Mouse (Mus musculus) forebrain, embryonic 16.5 days (tissue): ENCODE data around the gene Rrp36. TPM values are rescaled to one million over a fixed set of nuclear protein-coding genes. Genes with fewer than 3 reads are reported as not detected.
A peak's percentile ranks its signal among the peaks of the same experiment; 100 is the strongest.

ENCODE experiments used
- ATAC-seq: fragments of 200-750 bp; cut with Nextera tagmentation; 2 replicates; pipeline ENCODE4 v1.8.0; 2017; ENCODE audit warnings: mild to moderate bottlenecking, moderate library complexity
- H3K27ac ChIP-seq: fragments of 300-500 bp; sonication (generic); 2 replicates; pipeline ENCODE4 v1.5.1; 2014; ENCODE audit warnings: low read length, control low read depth
- H3K27me3 ChIP-seq: fragments of 300-500 bp; sonication (generic); replicated peaks from 2 replicates; pipeline ENCODE4 v1.6.1; 2014; ENCODE audit warnings: low read length; ENCODE audit not compliant: control insufficient read depth, insufficient read depth
- H3K36me3 ChIP-seq: fragments of 300-500 bp; sonication (generic); 2 replicates; pipeline ENCODE4 v1.6.1; 2014; ENCODE audit not compliant: control insufficient read depth, insufficient read depth
- H3K4me1 ChIP-seq: fragments of 300-500 bp; sonication (generic); replicated peaks from 2 replicates; pipeline ENCODE4 v1.6.1; 2014; ENCODE audit warnings: low read length; ENCODE audit not compliant: control insufficient read depth, insufficient read depth
- H3K4me2 ChIP-seq: fragments of 300-500 bp; sonication (generic); 2 replicates; pipeline ENCODE4 v1.6.1; 2014; ENCODE audit warnings: mild to moderate bottlenecking, low read length, control low read depth
- H3K4me3 ChIP-seq: fragments of 300-500 bp; sonication (generic); replicated peaks from 2 replicates; pipeline ENCODE4 v1.5.1; 2014; ENCODE audit warnings: mild to moderate bottlenecking, low read length, control low read depth
- H3K9ac ChIP-seq: fragments of 300-500 bp; sonication (generic); replicated peaks from 2 replicates; pipeline ENCODE4 v1.6.1; 2014; ENCODE audit warnings: low read depth, low read length, control low read depth
- H3K9me3 ChIP-seq: fragments of 300-500 bp; sonication (generic); 2 replicates; pipeline ENCODE4 v1.6.1; 2016; ENCODE audit warnings: low read length; ENCODE audit not compliant: control insufficient read depth
- WGBS: fragments of 180-500 bp; shearing (Covaris S2); extraction: QIAGEN DNeasy Blood & Tissue Kit; methylation state at CpG from one replicate; pipeline ENCODE4 v1.1.7; 2014; 5-methylcytosine and 5-hydroxymethylcytosine counted together
- polyA plus RNA-seq: library from polyadenylated mRNA; unstranded; fragments of >200 nt; fragmentation: Nextera tagmentation; extraction: Ambion mirVana; gene quantifications from 2 replicates; pipeline ENCODE4 v1.2.1, GENCODE M21; 2015

The Rrp36 gene
- polyA plus RNA-seq, 1 experiment from 2014 or later: 51.1 TPM

- Histone ChIP-seq H3K4me3 (peak overlapping the region; percentile 5; the same call in 1 of the 2 replicates), H3K36me3 (peaks cover 12% of the 10 kb centered on the region), H3K27me3 (no peaks in the 10 kb centered on the region), H3K9ac (peak overlapping the region; percentile 88; the same call in 1 of the 2 replicates), H3K9me3 (no peaks in the 10 kb centered on the region), H3K27ac (no peak overlapping the region), H3K4me1 (peaks cover 26% of the 10 kb centered on the region), H3K4me2 (peak overlapping the region; percentile 83)
- 70% methylated on average over 20 of the region's 20 CpGs for WGBS
- ATAC-seq: no peak
These were observed 22.2 kb downstream of the Rrp36 start for GRCm38 (mm10) chr17:46651755-46652547.

GRCm38 (mm10) chr17:46651292-46651691, 22.9 kb downstream of the Rrp36 start:
- WGBS: 75% methylated on average over 17 of the region's 17 CpGs
- Histone ChIP-seq H3K9ac (peak overlapping the region; percentile 88), H3K4me1 (peaks cover 31% of the 10 kb centered on the region), H3K36me3 (peaks cover 12% of the 10 kb centered on the region), H3K4me3 (peak overlapping the region; percentile 64), H3K27me3 (no peaks in the 10 kb centered on the region), H3K4me2 (peak overlapping the region; percentile 83), H3K27ac (0 out of 2 replicates have a peak overlapping the region, but pooled peaks have one; percentile 8), H3K9me3 (no peaks in the 10 kb centered on the region)
- ATAC-seq: no peak

GRCm38 (mm10) chr17:46650232-46651031, 23.7 kb downstream of the Rrp36 start, which contains the start of gene Cul7:
Gene Cul7, plus strand, starts transcription at chr17:46650337.
- ATAC-seq: peak; percentile 95
- Histone ChIP-seq H3K4me3 (peak within 1 kb of the TSS; percentile 64), H3K9me3 (no peaks in the 10 kb centered on the region), H3K9ac (peak within 1 kb of the TSS; percentile 88), H3K4me2 (peak within 1 kb of the TSS; percentile 83), H3K27me3 (no peaks in the 10 kb centered on the region), H3K4me1 (peaks cover 31% of the 10 kb centered on the region), H3K36me3 (peaks cover 7% of the 10 kb centered on the region), H3K27ac (peak within 1 kb of the TSS; percentile 89)
- 0% methylated on average over 54 of the region's 58 CpGs for WGBS

GRCm38 (mm10) chr17:46649811-46650210, 24.3 kb downstream of the Rrp36 start:
- ATAC-seq: no peak
- peaks cover 5% of the 10 kb centered on the region; the same call in 1 of the 2 replicates for H3K36me3 ChIP-seq
- H3K9ac ChIP-seq: peak overlapping the region; percentile 88
- no peaks in the 10 kb centered on the region for H3K9me3 ChIP-seq
- peak overlapping the region; percentile 83 for H3K4me2 ChIP-seq
- peaks cover 37% of the 10 kb centered on the region for H3K4me1 ChIP-seq
- H3K4me3 ChIP-seq: peak overlapping the region; percentile 64
- 31% methylated on average over 15 of the region's 15 CpGs for WGBS
- H3K27me3 ChIP-seq: no peaks in the 10 kb centered on the region
- H3K27ac ChIP-seq: peak overlapping the region; percentile 89

- 96% methylated on average over 9 of the region's 9 CpGs for WGBS
- Histone ChIP-seq H3K27me3 (no peaks in the 10 kb centered on the region), H3K4me2 (no peak overlapping the region), H3K9ac (no peak overlapping the region), H3K9me3 (no peaks in the 10 kb centered on the region), H3K4me1 (peaks cover 44% of the 10 kb centered on the region), H3K36me3 (0 out of 2 replicates have a peak, but pooled peaks cover 3% of the 10 kb centered on the region), H3K4me3 (no peak overlapping the region), H3K27ac (no peak overlapping the region)
- no peak for ATAC-seq
These were observed 25.7 kb downstream of the Rrp36 start for GRCm38 (mm10) chr17:46648436-46648835.

- ATAC-seq: no peak
- H3K27me3 ChIP-seq: no peaks in the 10 kb centered on the region
- no peak overlapping the region for H3K9ac ChIP-seq
- WGBS: 93% methylated on average over 7 of the region's 7 CpGs
- peaks cover 39% of the 10 kb centered on the region for H3K4me1 ChIP-seq
- no peak overlapping the region for H3K27ac ChIP-seq
- no peak overlapping the region for H3K4me3 ChIP-seq
- H3K9me3 ChIP-seq: no peaks in the 10 kb centered on the region
- H3K36me3 ChIP-seq: no peaks in the 10 kb centered on the region
- H3K4me2 ChIP-seq: no peak overlapping the region
These were observed 26.9 kb downstream of the Rrp36 start for GRCm38 (mm10) chr17:46647279-46647678.

GRCm38 (mm10) chr17:46646322-46646662, 27.9 kb downstream of the Rrp36 start:
- H3K4me2 ChIP-seq: peak overlapping the region; percentile 96
- no peaks in the 10 kb centered on the region for H3K9me3 ChIP-seq
- peaks cover 6% of the 10 kb centered on the region; the same call in 1 of the 2 replicates for H3K36me3 ChIP-seq
- peaks cover 30% of the 10 kb centered on the region for H3K4me1 ChIP-seq
- H3K27me3 ChIP-seq: no peaks in the 10 kb centered on the region
- H3K4me3 ChIP-seq: peak overlapping the region; percentile 69
- H3K9ac ChIP-seq: peak overlapping the region; percentile 77
- peak overlapping the region; percentile 86 for H3K27ac ChIP-seq
- under 1% methylated on average over 19 of the region's 19 CpGs for WGBS
- ATAC-seq: 0 out of 2 replicates have a peak, but pooled peaks have one; percentile 7

- Histone ChIP-seq H3K27ac (peak within 1 kb of the TSS; percentile 86), H3K36me3 (peaks cover 9% of the 10 kb centered on the region; the same call in 1 of the 2 replicates), H3K9ac (peak within 1 kb of the TSS; percentile 77), H3K4me1 (peaks cover 24% of the 10 kb centered on the region), H3K27me3 (no peaks in the 10 kb centered on the region), H3K9me3 (no peaks in the 10 kb centered on the region), H3K4me2 (peak within 1 kb of the TSS; percentile 96), H3K4me3 (peak within 1 kb of the TSS; percentile 69)
- WGBS: under 1% methylated on average over 53 of the region's 53 CpGs
- peak; percentile 75 for ATAC-seq
These were observed 28.4 kb downstream of the Rrp36 start, which contains the start of the genes Klc4 and Mrpl2 for GRCm38 (mm10) chr17:46645561-46646321. Gene Klc4, minus strand, starts transcription at chr17:46646022. Gene Mrpl2, plus strand, starts transcription at chr17:46646229.
